Mouse (Mus musculus): ENCODE measurements around the gene Cars. TPM values are rescaled to one million over a fixed set of nuclear protein-coding genes. Genes with fewer than 3 reads are reported as not detected.
A peak's percentile ranks its signal among the peaks of the same experiment; 100 is the strongest.
"Not testable (repeated sequence)": the region's sequence is repeated elsewhere in the genome, so short reads cannot be mapped to it uniquely, and the experiment has no call there.

Cars gene
- total RNA-seq (2014; rRNA removed) (44.5 and 63.0 TPM in 2 replicates), polyA plus RNA-seq (2015; fragmentation: Nextera tagmentation; extraction: Ambion mirVana) (75.4 and 76.2 TPM in 2 replicates)

- 2% methylated on average over 35 of the region's 35 CpGs for WGBS
- ATAC-seq (ENCODE audit: low FRiP score), result peak; percentile 95
- peaks cover 7% of the 10 kb centered on the region; the same call in 1 of the 2 replicates for H3K4me1 ChIP-seq (ENCODE audit: insufficient read depth, low read length)
- H3K9ac ChIP-seq (replicated peaks; ENCODE audit: low read length, poor library complexity, severe bottlenecking), result peak within 1 kb of the TSS; percentile 69
- H3K4me2 ChIP-seq (ENCODE audit: low read depth, low read length, poor library complexity, severe bottlenecking), result peak within 1 kb of the TSS; percentile 85
- peak; percentile 97 for DNase-seq (ENCODE audit: low spot score)
- H3K27me3 ChIP-seq (ENCODE audit: insufficient read depth, low read length), result no peaks in the 10 kb centered on the region
- no peak for TF ChIP-seq CTCF (IDR thresholded peaks at IDR 0.05)
- peak within 1 kb of the TSS; percentile 44 for H3K27ac ChIP-seq (ENCODE audit: low read depth, low read length)
- peak within 1 kb of the TSS; percentile 57 for H3K4me3 ChIP-seq (ENCODE audit: low read depth, low read length)
- H3K9me3 ChIP-seq (ENCODE audit: low read length), result no peaks in the 10 kb centered on the region
- peaks cover 16% of the 10 kb centered on the region for H3K36me3 ChIP-seq (ENCODE audit: insufficient read depth, low read length)
Observed at GRCm38 (mm10) chr7:143599428-143600230, at the start of gene Cars. Cars (minus strand) TSS chr7:143600090.

GRCm38 (mm10) chr7:143649034-143649768 is 49.3 kb upstream of the Cars start, which contains the start of gene Tnfrsf22:
Tnfrsf22 (minus strand) TSS chr7:143649661.
- DNase-seq (ENCODE audit: low spot score) (peak; percentile 88), ATAC-seq (ENCODE audit: low FRiP score) (peak; percentile 95)
- H3K9ac ChIP-seq (replicated peaks; ENCODE audit: low read length, poor library complexity, severe bottlenecking), result peak within 1 kb of the TSS; percentile 62
- 2% methylated on average over 39 of the region's 39 CpGs for WGBS
- H3K4me1 ChIP-seq (ENCODE audit: insufficient read depth, low read length), result no peaks in the 10 kb centered on the region
- H3K4me2 ChIP-seq (ENCODE audit: low read depth, low read length, poor library complexity, severe bottlenecking), result peak within 1 kb of the TSS; percentile 79
- no peaks in the 10 kb centered on the region for H3K36me3 ChIP-seq (ENCODE audit: insufficient read depth, low read length)
- peak within 1 kb of the TSS; percentile 61 for H3K4me3 ChIP-seq (ENCODE audit: low read depth, low read length)
- no peaks in the 10 kb centered on the region for H3K27me3 ChIP-seq (ENCODE audit: insufficient read depth, low read length)
- no peaks in the 10 kb centered on the region for H3K9me3 ChIP-seq (ENCODE audit: low read length)
- TF ChIP-seq CTCF (IDR thresholded peaks at IDR 0.05), result peak; percentile 44
- H3K27ac ChIP-seq (ENCODE audit: low read depth, low read length), result no peak within 1 kb of the TSS

- WGBS, result 93% methylated on average over 2 of the region's 2 CpGs
- DNase-seq (ENCODE audit: low spot score); H3K36me3 ChIP-seq (ENCODE audit: insufficient read depth, low read length); H3K4me3 ChIP-seq (ENCODE audit: low read depth, low read length); H3K27ac ChIP-seq (ENCODE audit: low read depth, low read length); H3K9me3 ChIP-seq (ENCODE audit: low read length); H3K4me1 ChIP-seq (ENCODE audit: insufficient read depth, low read length); ATAC-seq (ENCODE audit: low FRiP score); H3K9ac ChIP-seq (replicated peaks; ENCODE audit: low read length, poor library complexity, severe bottlenecking); H3K4me2 ChIP-seq (ENCODE audit: low read depth, low read length, poor library complexity, severe bottlenecking); H3K27me3 ChIP-seq (ENCODE audit: insufficient read depth, low read length): not testable (repeated sequence)
Observed at GRCm38 (mm10) chr7:143643949-143644348, 44.1 kb upstream of the Cars start.

- Histone ChIP-seq H3K9ac (replicated peaks; ENCODE audit: low read length, poor library complexity, severe bottlenecking) (no peak overlapping the region), H3K36me3 (ENCODE audit: insufficient read depth, low read length) (no peaks in the 10 kb centered on the region), H3K27ac (ENCODE audit: low read depth, low read length) (no peak overlapping the region), H3K9me3 (ENCODE audit: low read length) (no peaks in the 10 kb centered on the region), H3K4me2 (ENCODE audit: low read depth, low read length, poor library complexity, severe bottlenecking) (no peak overlapping the region), H3K27me3 (ENCODE audit: insufficient read depth, low read length) (no peaks in the 10 kb centered on the region), H3K4me1 (ENCODE audit: insufficient read depth, low read length) (no peaks in the 10 kb centered on the region), H3K4me3 (ENCODE audit: low read depth, low read length) (no peak overlapping the region)
- WGBS, result 95% methylated on average over 1 of the region's 1 CpGs
- DNase-seq (ENCODE audit: low spot score) (no peak), ATAC-seq (ENCODE audit: low FRiP score) (no peak)
- no peak for TF ChIP-seq CTCF (IDR thresholded peaks at IDR 0.05)
Observed at GRCm38 (mm10) chr7:143636674-143637073, 36.8 kb upstream of the Cars start.

GRCm38 (mm10) chr7:143631503-143631902 is 31.6 kb upstream of the Cars start:
- no peak overlapping the region for H3K4me3 ChIP-seq (ENCODE audit: low read depth, low read length)
- no peaks in the 10 kb centered on the region for H3K27me3 ChIP-seq (ENCODE audit: insufficient read depth, low read length)
- TF ChIP-seq CTCF (IDR thresholded peaks at IDR 0.05), result no peak
- H3K27ac ChIP-seq (ENCODE audit: low read depth, low read length), result no peak overlapping the region
- no peaks in the 10 kb centered on the region for H3K9me3 ChIP-seq (ENCODE audit: low read length)
- H3K4me1 ChIP-seq (ENCODE audit: insufficient read depth, low read length), result no peaks in the 10 kb centered on the region
- H3K4me2 ChIP-seq (ENCODE audit: low read depth, low read length, poor library complexity, severe bottlenecking), result no peak overlapping the region
- WGBS, result 61% methylated on average over 2 of the region's 2 CpGs
- H3K9ac ChIP-seq (replicated peaks; ENCODE audit: low read length, poor library complexity, severe bottlenecking), result no peak overlapping the region
- DNase-seq (ENCODE audit: low spot score) (no peak), ATAC-seq (ENCODE audit: low FRiP score) (no peak)
- no peaks in the 10 kb centered on the region for H3K36me3 ChIP-seq (ENCODE audit: insufficient read depth, low read length)

- Histone ChIP-seq H3K4me1 (ENCODE audit: insufficient read depth, low read length) (no peaks in the 10 kb centered on the region), H3K27me3 (ENCODE audit: insufficient read depth, low read length) (no peaks in the 10 kb centered on the region), H3K4me2 (ENCODE audit: low read depth, low read length, poor library complexity, severe bottlenecking) (no peak overlapping the region), H3K27ac (ENCODE audit: low read depth, low read length) (no peak overlapping the region), H3K4me3 (ENCODE audit: low read depth, low read length) (no peak overlapping the region), H3K9ac (replicated peaks; ENCODE audit: low read length, poor library complexity, severe bottlenecking) (no peak overlapping the region), H3K9me3 (ENCODE audit: low read length) (no peaks in the 10 kb centered on the region), H3K36me3 (ENCODE audit: insufficient read depth, low read length) (no peaks in the 10 kb centered on the region)
- no peak for TF ChIP-seq CTCF (IDR thresholded peaks at IDR 0.05)
- no peak for DNase-seq (ENCODE audit: low spot score)
- 65% methylated on average over 1 of the region's 1 CpGs for WGBS
- no peak for ATAC-seq (ENCODE audit: low FRiP score)
Observed at GRCm38 (mm10) chr7:143629501-143629900, 29.6 kb upstream of the Cars start.

Data from midbrain, postnatal 0 days (tissue).